Mouse (Mus musculus) spleen, adult 2 months (tissue): ENCODE measurements around the gene Fbxo31. TPM values are rescaled to one million over a fixed set of nuclear protein-coding genes. Genes with fewer than 3 reads are reported as not detected.

ENCODE experiments used
- DNase-seq, 2 experiments: peaks; one replicate each; pipeline versions ENCODE4 v3.0.0 to v3.0.0-alpha.2; 2012 to 2021; ENCODE audit warnings: low spot score in 2 of 2, low read depth in 1 of 2
- H3K27ac ChIP-seq: fragments of 200-500 bp; 2 replicates; pipeline ENCODE4 v1.5.1; 2012; ENCODE audit warnings: low read length, inconsistent platforms; ENCODE audit not compliant: insufficient read depth
- H3K27me3 ChIP-seq: fragments of 200-500 bp; 2 replicates; pipeline ENCODE4 v1.6.1; 2012; ENCODE audit warnings: mild to moderate bottlenecking, moderate library complexity, low read length, inconsistent platforms; ENCODE audit not compliant: control insufficient read depth, insufficient read depth
- H3K36me3 ChIP-seq: fragments of 200-500 bp; 2 replicates; pipeline ENCODE4 v1.6.1; 2012; ENCODE audit warnings: mild to moderate bottlenecking, low read length, inconsistent platforms; ENCODE audit not compliant: control insufficient read depth, insufficient read depth
- H3K4me1 ChIP-seq: fragments of 200-500 bp; 2 replicates; pipeline ENCODE4 v1.6.1; 2011; ENCODE audit warnings: inconsistent platforms; ENCODE audit not compliant: control insufficient read depth, insufficient read depth, insufficient read length
- H3K4me3 ChIP-seq: fragments of 200-500 bp; 2 replicates; pipeline ENCODE4 v1.5.1; 2011; ENCODE audit warnings: mild to moderate bottlenecking, inconsistent platforms; ENCODE audit not compliant: insufficient read depth, insufficient read length; ENCODE audit errors: extremely low read depth
- CTCF ChIP-seq: fragments of 200-500 bp; IDR thresholded peaks from 2 replicates; pipeline ENCODE4 v1.5.1; 2011; ENCODE audit warnings: mild to moderate bottlenecking, inconsistent platforms; ENCODE audit not compliant: insufficient read depth, insufficient read length, insufficient replicate concordance; ENCODE audit errors: extremely low read depth
- POLR2A ChIP-seq: fragments of 200-500 bp; IDR thresholded peaks from 2 replicates; pipeline ENCODE4 v1.6.1; 2011; ENCODE audit warnings: low read depth, low read length, inconsistent platforms
- WGBS: fragments of 180-500 bp; shearing (Covaris S2); methylation state at CpG from one replicate; pipeline ENCODE4 v1.1.7; 2018; 5-methylcytosine and 5-hydroxymethylcytosine counted together
- polyA plus RNA-seq: library from polyadenylated mRNA; depleted of rRNA; stranded (reverse); fragments of >200 nt; gene quantifications from 2 replicates; pipeline ENCODE4 v1.2.3, GENCODE M21; 2012

The Fbxo31 gene
- polyA plus RNA-seq, 1 experiment, result 22.5 TPM

- TF ChIP-seq CTCF (no peak), POLR2A (no peak)
- Histone ChIP-seq H3K27ac (no peak overlapping the region), H3K27me3 (no peaks in the 10 kb centered on the region), H3K4me1 (no peaks in the 10 kb centered on the region), H3K36me3 (peaks cover 40% of the 10 kb centered on the region), H3K4me3 (no peak overlapping the region)
- 93% methylated on average over 32 of the region's 32 CpGs for WGBS
- DNase-seq, result no peak
Measured at GRCm38 (mm10) chr8:121553831-121554475, 24.7 kb downstream of the Fbxo31 start.

GRCm38 (mm10) chr8:121552506-121552905 is 26.1 kb downstream of the Fbxo31 start:
- 88% methylated on average over 9 of the region's 9 CpGs for WGBS
- H3K4me3 ChIP-seq, result no peak overlapping the region
- no peak overlapping the region for H3K27ac ChIP-seq
- no peak for DNase-seq
- H3K4me1 ChIP-seq, result no peaks in the 10 kb centered on the region
- H3K27me3 ChIP-seq, result no peaks in the 10 kb centered on the region
- TF ChIP-seq POLR2A, result no peak
- no peak for TF ChIP-seq CTCF
- peaks cover 38% of the 10 kb centered on the region for H3K36me3 ChIP-seq

GRCm38 (mm10) chr8:121551065-121551985 is 27.3 kb downstream of the Fbxo31 start:
- H3K27me3 ChIP-seq, result no peaks in the 10 kb centered on the region
- H3K4me3 ChIP-seq, result no peak overlapping the region
- H3K27ac ChIP-seq, result no peak overlapping the region
- peaks cover 38% of the 10 kb centered on the region for H3K36me3 ChIP-seq
- 93% methylated on average over 24 of the region's 24 CpGs for WGBS
- DNase-seq, result no peak
- no peaks in the 10 kb centered on the region for H3K4me1 ChIP-seq
- TF ChIP-seq CTCF (no peak), POLR2A (no peak)

GRCm38 (mm10) chr8:121550056-121550455 is 28.6 kb downstream of the Fbxo31 start:
- 86% methylated on average over 6 of the region's 6 CpGs for WGBS
- Histone ChIP-seq H3K4me3 (no peak overlapping the region), H3K27me3 (no peaks in the 10 kb centered on the region), H3K4me1 (no peaks in the 10 kb centered on the region), H3K27ac (no peak overlapping the region), H3K36me3 (peaks cover 32% of the 10 kb centered on the region)
- TF ChIP-seq POLR2A, result no peak
- TF ChIP-seq CTCF, result no peak
- DNase-seq, result no peak

- Histone ChIP-seq H3K27ac (no peak overlapping the region), H3K4me3 (no peak overlapping the region), H3K36me3 (peaks cover 15% of the 10 kb centered on the region), H3K27me3 (no peaks in the 10 kb centered on the region), H3K4me1 (no peaks in the 10 kb centered on the region)
- WGBS, result 3% methylated on average over 7 of the region's 7 CpGs
- DNase-seq, result peak; percentile 41 to 62
- TF ChIP-seq CTCF (peak; percentile 76; the same call in 1 of the 2 replicates), POLR2A (no peak)
Measured at GRCm38 (mm10) chr8:121547132-121547531, 31.5 kb downstream of the Fbxo31 start.

- H3K27me3 ChIP-seq, result no peaks in the 10 kb centered on the region
- WGBS, result 71% methylated on average over 11 of the region's 11 CpGs
- no peaks in the 10 kb centered on the region for H3K36me3 ChIP-seq
- TF ChIP-seq CTCF, result no peak
- TF ChIP-seq POLR2A, result no peak
- H3K27ac ChIP-seq, result no peak overlapping the region
- no peak for DNase-seq
- H3K4me1 ChIP-seq, result no peaks in the 10 kb centered on the region
- H3K4me3 ChIP-seq, result no peak overlapping the region
Measured at GRCm38 (mm10) chr8:121544936-121545335, 33.7 kb downstream of the Fbxo31 start.
